Mouse (Mus musculus) megakaryocyte progenitor cell, adult 5-6 weeks (primary cell): ENCODE results near the gene Rpl10. TPM values are rescaled to one million over a fixed set of nuclear protein-coding genes. Genes with fewer than 3 reads are reported as not detected.

Source experiments
- ATAC-seq: replicated peaks from 2 replicates; pipeline ENCODE4 v1.8.0; 2016; ENCODE audit warnings: mild to moderate bottlenecking, moderate TSS enrichment, inconsistent platforms; ENCODE audit not compliant: poor library complexity
- total RNA-seq, 2 experiments: library from RNA; stranded (forward) in 1 of 2; stranded (reverse) in 1 of 2; fragments of 157-497, 149-512 nt in 1 of 2; fragments of 200-1000 nt in 1 of 2; gene quantifications; 2 replicates each; pipeline versions ENCODE4 v1.2.3 to v1.2.4; 2015 to 2017

The Rpl10 gene
- 3,920 and 4,047 TPM in 2 replicates for total RNA-seq (2015)
- total RNA-seq (2017), result 1,333 and 1,759 TPM in 2 replicates

DNA sequence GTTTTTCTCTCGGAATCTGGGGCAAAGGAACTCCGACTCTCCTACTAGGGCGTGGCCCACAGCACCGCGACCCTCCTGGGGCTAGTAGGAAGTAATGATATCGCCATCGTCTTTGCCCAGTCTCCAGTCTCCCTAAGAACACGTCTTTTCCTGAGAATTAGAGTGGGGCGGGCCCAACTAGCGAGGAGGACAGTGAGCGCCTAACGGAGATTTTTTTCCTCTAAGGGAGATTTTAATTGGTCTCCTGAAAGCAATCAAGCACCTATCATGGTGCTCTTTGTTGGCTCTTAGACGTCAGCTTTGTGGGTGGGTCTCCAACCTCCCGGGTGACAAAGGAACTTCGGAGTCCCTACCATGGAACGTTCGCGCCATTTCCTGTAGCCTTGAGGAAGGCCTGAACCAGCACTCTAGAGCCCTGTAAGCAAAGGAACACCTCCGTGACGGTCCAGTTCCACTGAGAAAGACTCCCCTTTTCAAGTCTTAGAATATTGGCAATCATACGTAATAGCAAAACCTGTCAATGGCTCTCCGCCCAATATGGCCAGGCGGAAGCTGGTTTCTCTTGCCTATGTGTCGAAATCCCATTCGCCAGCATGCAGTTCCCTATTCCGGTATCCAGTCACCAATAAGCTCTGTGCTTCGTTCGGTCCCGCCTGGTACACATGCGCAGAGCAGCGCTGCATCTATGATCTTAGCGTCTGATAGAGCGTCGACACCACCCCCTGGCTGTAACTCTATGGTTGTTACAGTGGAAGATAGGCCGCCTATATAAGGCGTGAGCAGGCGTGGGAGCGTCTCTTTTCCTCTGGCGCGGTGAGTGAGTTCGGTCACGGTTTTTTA is at the start of gene Rpl10:
Gene Rpl10, plus strand, starts transcription at position 751 of the 840 bp plus-strand sequence.
- peak; percentile 82 for ATAC-seq

DNA sequence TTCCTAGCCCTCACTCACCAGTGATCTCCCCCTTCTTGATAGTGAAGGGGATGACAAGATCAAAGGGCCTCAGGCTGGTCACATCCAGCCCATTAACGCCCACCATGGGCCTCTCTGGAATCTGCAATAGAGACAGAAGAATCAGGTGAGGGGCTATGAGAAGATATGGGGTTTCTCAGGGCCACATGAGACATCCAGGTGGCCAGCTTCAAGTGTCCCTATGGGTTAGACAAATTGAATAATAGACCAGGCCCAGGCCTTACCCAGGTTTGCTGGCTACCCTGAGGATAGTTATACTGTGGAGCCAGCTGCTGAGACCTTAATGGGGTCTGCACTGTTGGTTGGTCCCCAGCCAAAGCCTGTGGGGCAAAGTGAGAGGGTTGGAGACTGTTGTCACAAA is 40.6 kb upstream of the Rpl10 start:
- no peak for ATAC-seq

GRCm38 (mm10) chrX:74233196-74233595 is 37.4 kb upstream of the Rpl10 start:
- ATAC-seq, result no peak

DNA sequence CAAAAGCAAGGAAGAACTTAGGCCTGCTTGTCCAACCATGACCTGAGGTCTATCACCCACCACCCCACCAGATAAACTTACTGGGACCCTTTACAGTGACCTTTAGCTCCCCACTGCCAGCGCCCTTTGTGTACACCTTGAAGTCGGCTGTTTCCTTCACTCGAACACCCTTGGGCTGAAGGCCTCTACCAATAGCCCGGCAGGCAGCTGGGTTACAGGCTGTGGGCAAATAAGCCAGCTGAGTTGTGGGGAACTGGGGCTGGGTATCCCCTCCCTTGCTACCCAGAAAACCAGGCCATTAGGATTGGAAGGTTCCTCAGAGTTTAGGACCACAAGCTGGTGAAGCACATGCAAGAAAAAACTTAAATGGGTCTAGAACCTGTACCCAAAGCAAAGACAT is 30.3 kb upstream of the Rpl10 start:
- no peak for ATAC-seq

DNA sequence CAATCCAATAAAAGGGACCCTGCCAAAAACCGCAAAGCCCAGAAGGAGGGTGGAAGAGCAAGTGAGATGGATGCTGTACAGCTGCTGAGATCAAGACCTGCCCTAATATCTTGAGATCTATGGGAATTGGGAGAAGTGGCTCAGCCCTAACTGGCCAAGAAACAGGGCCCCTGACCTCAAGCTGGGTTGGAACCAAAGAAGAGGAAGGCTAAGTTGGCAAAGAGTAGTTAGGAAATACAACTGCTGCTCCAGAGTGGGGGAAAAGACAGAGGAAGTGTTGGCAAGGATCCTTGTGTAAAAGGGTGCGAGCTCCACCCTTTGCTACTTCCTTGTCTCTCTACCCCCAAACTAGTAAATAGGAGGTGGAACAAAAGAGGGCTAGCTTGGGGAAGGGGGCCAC is 27.2 kb upstream of the Rpl10 start:
- ATAC-seq, result peak; percentile 22

DNA sequence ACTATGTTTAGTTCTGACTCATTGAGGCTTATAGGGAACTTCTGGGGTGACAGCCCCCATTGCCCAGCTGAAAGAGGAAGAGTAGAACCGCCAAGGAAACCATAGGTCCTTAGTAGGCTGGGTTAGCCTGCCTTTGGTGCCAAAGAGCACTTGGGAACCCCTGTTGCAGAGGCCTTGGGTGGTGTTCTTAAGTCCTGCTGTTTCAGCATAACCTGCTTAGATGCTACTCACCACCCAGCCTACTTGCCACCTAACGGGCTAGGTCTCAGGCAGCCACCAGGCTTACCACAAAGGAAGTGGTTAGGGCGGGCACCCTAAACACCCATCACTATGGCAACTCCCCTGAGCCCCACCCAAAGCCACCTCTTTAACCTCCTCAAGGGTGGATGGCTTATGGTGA is 26.8 kb upstream of the Rpl10 start:
- ATAC-seq, result peak; percentile 67

DNA sequence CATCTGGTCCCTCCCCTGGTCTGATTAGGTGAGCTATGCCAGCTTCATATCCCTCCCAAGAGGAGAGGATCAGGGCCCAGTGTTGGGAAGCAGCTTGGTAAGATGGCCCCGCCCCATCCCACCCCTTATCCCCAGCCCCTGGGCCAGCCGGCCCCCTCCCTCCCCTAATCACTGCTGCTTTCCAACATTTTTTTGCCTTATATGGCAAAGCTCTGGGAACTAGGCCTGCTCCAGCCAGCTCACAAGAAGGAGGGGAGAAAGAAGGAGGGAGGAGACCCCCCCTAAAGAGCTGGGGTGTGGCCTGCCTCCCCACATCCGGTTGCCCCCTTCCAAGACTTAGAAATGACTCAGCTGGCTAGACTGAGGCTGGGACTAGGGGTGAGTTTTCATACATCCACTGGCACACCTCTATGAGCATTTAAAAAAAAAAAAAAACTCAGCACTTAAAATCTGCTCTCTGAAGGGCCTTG is 26.0 kb upstream of the Rpl10 start:
- 0 out of 2 replicates have a peak, but pooled peaks have one; percentile 7 for ATAC-seq

GRCm38 (mm10) chrX:74245107-74245506 is 25.5 kb upstream of the Rpl10 start:
- ATAC-seq, result no peak

GRCm38 (mm10) chrX:74245687-74246086 is 24.9 kb upstream of the Rpl10 start:
- peak; percentile 40 for ATAC-seq

GRCm38 (mm10) chrX:74246213-74246681 is 24.4 kb upstream of the Rpl10 start:
- peak; percentile 64 for ATAC-seq

- ATAC-seq, result 0 out of 2 replicates have a peak, but pooled peaks have one; percentile 2
Observed at GRCm38 (mm10) chrX:74246693-74247092, 23.9 kb upstream of the Rpl10 start.

- ATAC-seq, result no peak
Observed at GRCm38 (mm10) chrX:74248651-74249050, 22.0 kb upstream of the Rpl10 start.

GRCm38 (mm10) chrX:74249615-74250014 is 21.0 kb upstream of the Rpl10 start, which contains the start of gene Flna:
Gene Flna, minus strand, starts transcription at chrX:74249820.
- ATAC-seq, result no peak

- ATAC-seq, result peak; percentile 96
Observed at GRCm38 (mm10) chrX:74254153-74254887, 16.3 kb upstream of the Rpl10 start, which contains the start of gene Emd. Gene Emd, plus strand, starts transcription at chrX:74254687.

DNA sequence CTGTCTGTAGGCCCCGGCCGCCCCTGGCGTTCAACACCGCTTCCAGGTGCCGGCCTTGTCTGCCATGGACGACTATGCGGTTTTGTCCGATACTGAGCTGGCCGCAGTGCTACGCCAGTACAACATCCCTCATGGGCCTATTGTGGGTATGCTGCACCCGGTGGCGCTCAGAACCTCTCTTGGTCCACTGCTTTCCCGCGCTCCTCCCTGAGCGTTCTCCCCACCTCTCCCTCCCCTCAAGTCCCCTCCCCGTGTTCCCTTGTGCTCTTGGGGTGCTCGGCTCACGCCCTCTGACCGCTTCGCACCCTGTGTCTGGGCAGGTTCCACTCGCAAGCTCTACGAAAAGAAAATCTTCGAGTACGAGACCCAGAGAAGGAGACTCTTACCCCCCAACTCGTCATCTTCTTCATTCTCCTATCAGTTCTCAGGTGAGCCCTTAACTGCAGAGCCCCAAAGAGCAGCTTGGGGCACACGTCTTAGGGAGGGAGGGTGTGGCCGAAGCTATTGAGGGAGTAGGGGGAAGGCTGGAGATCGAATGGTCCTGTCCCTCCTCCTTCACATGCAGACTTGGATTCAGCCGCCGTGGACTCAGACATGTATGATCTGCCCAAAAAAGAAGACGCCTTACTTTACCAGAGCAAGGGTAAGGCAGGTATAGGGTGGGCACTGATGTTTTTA is 15.6 kb upstream of the Rpl10 start:
- ATAC-seq, result peak; percentile 21

DNA sequence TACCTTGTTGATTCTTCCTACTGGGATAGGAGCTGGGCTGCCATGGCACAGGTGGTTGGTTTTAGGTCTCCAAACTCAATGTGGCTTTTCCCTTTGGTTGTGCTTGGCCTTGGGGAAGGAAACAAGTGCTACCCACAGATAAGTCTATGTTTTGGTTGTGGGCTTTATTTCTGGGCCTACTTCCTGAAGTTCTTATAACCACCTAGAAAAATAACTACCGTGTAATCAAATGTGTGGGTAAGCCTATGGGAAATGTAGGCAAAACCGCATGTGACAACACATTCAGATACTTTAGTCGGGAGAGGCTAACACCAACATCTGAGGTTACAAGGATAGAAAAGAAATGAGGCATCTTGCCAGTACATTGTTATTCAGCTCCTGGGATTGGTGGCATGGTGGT is 12.9 kb upstream of the Rpl10 start:
- no peak for ATAC-seq

GRCm38 (mm10) chrX:74269736-74270061 is 913 bp upstream of the Rpl10 start:
- peak; percentile 4; the same call in 1 of the 2 replicates for ATAC-seq

DNA sequence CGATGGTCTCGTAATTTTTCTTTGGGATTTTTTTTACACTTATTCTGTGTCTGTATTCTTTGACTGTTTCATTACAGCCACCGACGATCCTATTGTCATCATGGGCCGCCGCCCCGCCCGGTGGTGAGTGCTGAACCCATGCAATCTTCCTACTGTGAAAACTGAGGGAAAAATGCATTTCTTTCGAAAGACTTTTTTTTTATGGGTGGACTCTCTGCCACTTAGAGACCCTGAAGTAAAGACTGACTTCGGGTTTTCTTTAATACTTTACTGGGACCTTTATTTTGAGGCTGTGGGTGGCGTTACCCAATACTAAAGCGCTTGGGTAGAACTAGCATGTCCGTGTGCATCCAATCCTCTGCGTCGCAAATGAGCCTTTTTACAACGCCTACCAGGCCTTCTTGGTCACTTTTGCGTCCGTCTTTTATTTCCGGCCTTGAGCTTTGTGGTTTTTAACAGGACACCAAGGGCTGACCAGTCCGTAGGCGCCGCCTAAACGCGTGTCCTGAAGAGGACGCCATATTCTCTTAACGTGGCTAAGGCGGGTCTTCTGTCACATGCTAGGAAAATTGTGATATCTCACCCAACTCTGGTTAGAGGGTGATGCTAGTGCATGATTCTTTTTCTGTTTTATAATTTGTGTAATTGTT is 415 bp downstream of the Rpl10 start:
- ATAC-seq, result peak; percentile 7

DNA sequence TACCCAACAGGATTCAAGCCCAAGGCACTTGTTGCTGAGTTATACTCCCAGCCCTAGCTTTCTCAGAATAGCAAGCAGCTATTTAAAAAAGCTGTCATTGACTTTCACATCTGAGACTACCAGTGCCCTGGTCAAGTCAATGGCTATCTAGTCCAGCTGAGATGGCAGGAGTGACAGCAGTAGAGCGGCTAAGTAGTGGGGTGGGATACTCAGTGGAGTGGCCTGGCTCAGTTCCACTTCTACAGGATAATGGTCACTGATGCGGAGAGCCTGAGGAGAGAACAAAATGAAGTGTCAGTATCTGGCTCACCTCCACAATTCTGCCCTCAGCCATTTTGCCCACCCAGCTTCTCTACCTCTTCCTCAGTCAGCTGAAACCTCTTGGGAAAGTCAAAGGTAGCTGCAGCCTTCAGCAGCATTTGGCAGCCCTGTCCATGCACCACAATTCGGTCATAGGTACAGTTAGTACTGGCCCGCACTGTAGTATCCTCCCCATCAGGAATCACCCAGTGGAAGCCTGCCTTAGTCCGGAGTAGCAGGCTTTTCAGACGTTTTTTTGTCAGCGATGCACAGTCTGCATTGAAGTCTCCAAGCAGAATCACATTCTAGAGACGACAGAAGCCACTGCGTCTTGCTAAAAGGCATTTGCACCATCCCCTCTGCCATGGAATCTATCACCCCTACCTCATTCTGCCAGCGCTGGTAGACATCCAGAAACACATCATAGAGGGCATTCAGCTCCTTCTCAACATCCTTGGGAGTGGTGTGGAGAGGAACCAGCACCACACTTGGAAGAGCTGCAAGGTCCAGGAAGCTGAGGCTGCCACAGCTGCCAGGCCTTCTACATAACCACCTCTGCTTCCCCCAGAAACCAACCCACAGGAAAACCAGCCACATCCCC is 3.1 kb downstream of the Rpl10 start:
- 0 out of 2 replicates have a peak, but pooled peaks have one; percentile 4 for ATAC-seq
